Mouse (Mus musculus) frontal cortex, adult (tissue): ENCODE results near the gene Gm3727.
"Not testable (repeated sequence)": the region's sequence is repeated elsewhere in the genome, so short reads cannot be mapped to it uniquely, and the experiment has no call there.

ENCODE experiments used
- ATAC-seq: cut with Nextera tagmentation; 2 replicates; pipeline ENCODE4 v1.9.2; 2017; ENCODE audit warnings: mild to moderate bottlenecking, moderate library complexity, mixed read lengths; ENCODE audit not compliant: low TSS enrichment

Gm3727 gene

DNA sequence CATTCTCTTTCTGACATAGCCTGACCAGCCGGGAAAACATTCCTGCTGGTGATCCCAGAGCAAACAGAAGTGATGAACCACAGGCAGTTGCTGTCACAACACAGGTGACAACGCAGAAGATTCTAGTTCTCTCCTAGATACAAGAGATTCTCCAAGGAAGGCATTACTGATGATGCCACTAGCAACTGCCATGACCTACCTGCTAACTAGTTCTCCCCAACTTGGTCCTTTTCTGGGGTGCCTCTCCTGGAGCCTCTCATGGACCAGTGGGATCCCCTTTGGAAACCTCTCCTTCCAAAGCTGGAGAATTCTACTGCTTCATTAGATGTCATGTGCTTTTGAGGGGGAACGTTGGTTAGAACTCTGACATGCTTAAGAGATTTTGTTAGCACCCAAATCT lies at the start of gene Gm3727:
Gene Gm3727 (minus strand): TSS at position 101 of the 400 bp plus-strand sequence.
- not testable (repeated sequence) for ATAC-seq

DNA sequence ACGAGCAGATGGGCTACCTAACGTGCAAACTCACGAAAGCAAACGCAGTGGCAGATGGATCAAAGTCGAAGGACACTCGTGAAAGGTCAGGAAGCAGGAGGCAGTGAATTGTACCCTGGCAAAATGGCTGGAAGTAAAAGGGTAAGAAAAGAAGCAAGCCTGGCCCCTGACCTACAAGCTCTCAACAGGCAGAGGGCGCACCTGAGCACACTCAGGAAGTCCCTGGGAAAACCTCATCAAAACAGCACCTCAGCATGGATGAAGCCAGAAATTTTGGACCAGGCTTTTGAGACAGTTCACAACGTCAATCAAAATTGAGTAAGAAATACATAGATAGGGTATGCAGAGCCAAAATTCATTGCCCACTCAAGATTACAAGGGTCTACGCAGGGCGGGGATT lies 21.0 kb downstream of the Gm3727 start:
- ATAC-seq: not testable (repeated sequence)
